15 mouse cellular contexts compared by ENCODE assay signal in the genomic region with DNA sequence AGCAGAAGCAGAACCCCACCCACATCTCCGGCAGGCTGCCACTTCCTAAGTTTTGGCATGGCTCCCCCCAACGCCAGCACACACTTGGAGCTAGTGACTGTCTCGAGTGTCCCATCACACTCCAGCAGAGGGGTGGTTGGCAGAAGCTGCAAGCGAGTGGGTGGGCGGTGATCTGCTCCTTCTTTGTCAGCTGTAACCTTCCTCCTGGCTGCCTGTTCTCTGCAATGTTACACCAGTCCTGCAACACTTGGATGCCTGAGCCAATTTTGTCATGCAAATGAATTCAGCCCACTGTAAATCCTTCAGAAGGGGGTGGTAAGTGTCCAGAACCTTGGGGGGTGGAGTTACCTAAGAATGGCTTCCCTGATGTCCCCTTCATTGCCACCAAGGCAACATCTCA.
A peak's percentile ranks its signal among the peaks of the same experiment; 100 is the strongest.
DNase-seq lines count a peak whose midpoint lies in the region; ATAC-seq lines count a peak whose summit lies in the region.
"Had no signal": no experiment of that assay in that cellular context is flagged by ENCODE, and none has a peak within 500 bp of the region (broad histone marks: within the 10 kb centered on the region; RNA-seq: fewer than 3 reads in every experiment).

No protein-coding gene starts in this region.

- intact Hi-C loops in left cerebral cortex, postnatal 36 days (cut with DNase I) = loop anchor here (5.0 kb wide), 1 partner anchor 170 kb away; the partner anchor contains the start of gene Lhx1

- H3K9me3 ChIP-seq in kidney, embryonic 14.5 days (ENCODE audit: control insufficient read depth, low read length) = no peaks in the 10 kb centered on the region
- H3K9me3 ChIP-seq: heart, embryonic 13.5 days; hindbrain, embryonic 12.5 days had no signal

- H3K4me2 ChIP-seq in kidney, embryonic 14.5 days (replicated peaks; ENCODE audit: low read depth, low read length) = no peak overlapping the region
- H3K4me2 ChIP-seq: heart, embryonic 13.5 days; hindbrain, embryonic 12.5 days had no signal

- peak; percentile 26; the same call in 1 of the 2 replicates for ATAC-seq in kidney, embryonic 14.5 days (ENCODE audit: low FRiP score, low TSS enrichment)
- ATAC-seq: forebrain, embryonic 16.5 days had no signal

- H3K9ac ChIP-seq in kidney, embryonic 14.5 days (ENCODE audit: low read depth, low read length) = no peak overlapping the region
- H3K9ac ChIP-seq: heart, embryonic 13.5 days; hindbrain, embryonic 12.5 days had no signal

- H3K4me3 ChIP-seq in kidney, embryonic 14.5 days (ENCODE audit: low read length) = no peak overlapping the region
- H3K4me3 ChIP-seq: heart, embryonic 13.5 days; hindbrain, embryonic 12.5 days had no signal

- no peaks in the 10 kb centered on the region for H3K27me3 ChIP-seq in kidney, embryonic 14.5 days (ENCODE audit: control insufficient read depth, insufficient read depth, low read length)

- H3K36me3 ChIP-seq in kidney, embryonic 14.5 days (ENCODE audit: control insufficient read depth, insufficient read depth, low read length) = no peaks in the 10 kb centered on the region
- H3K36me3 ChIP-seq: heart, embryonic 13.5 days; hindbrain, embryonic 12.5 days had no signal

- 22% methylated on average over 5 of the region's 5 CpGs for WGBS in kidney, embryonic 14.5 days

- peaks cover 8% of the 10 kb centered on the region for H3K4me1 ChIP-seq in kidney, embryonic 14.5 days (ENCODE audit: control insufficient read depth, insufficient read depth, low read length)

- H3K27ac ChIP-seq in kidney, embryonic 14.5 days (ENCODE audit: low read depth, low read length) = no peak overlapping the region
- H3K27ac ChIP-seq: heart, embryonic 13.5 days; hindbrain, embryonic 12.5 days had no signal

- DNase-seq in kidney, adult 11 months = no peak
- peak; percentile 71 for DNase-seq in R1 (ENCODE audit: low read depth, low spot score)
- peak; percentile 44 for DNase-seq in layer of hippocampus, adult 9-10 months (ENCODE audit: low spot score)
- peak; percentile 82 to 88 for DNase-seq in left cerebral cortex, postnatal 36 days (ENCODE audit: low spot score in 2 of 2)
- no peak for DNase-seq in B cell, adult 2 months
- no peak for DNase-seq in heart, adult 18-20 months
- no peak for DNase-seq in cerebellum, postnatal 4 days (ENCODE audit: low spot score in 2 of 2)
- DNase-seq: cerebellum, postnatal 36 days; kidney, adult 8-10 months; lung, postnatal 14 days; spleen, adult 18-20 months had no signal

Comparison
In these comparisons a context has a peak if more than half of its experiments do, and no peak if none do; other contexts are left out.
1. DNase-seq: peak in R1 (single experiment), layer of hippocampus, adult 9-10 months (single experiment) and left cerebral cortex, postnatal 36 days (2 of 2); none in kidney, adult 11 months (single experiment), B cell, adult 2 months (0 of 2), heart, adult 18-20 months (0 of 2) and cerebellum, postnatal 4 days (0 of 2).